Mouse (Mus musculus) embryonic fibroblast, embryonic 13.5 days (primary cell): Measurements from ENCODE around the gene Spats1. TPM values are rescaled to one million over a fixed set of nuclear protein-coding genes. Genes with fewer than 3 reads are reported as not detected.

ENCODE experiments used
- H3K27ac ChIP-seq: 2 replicates; pipeline ENCODE4 v1.5.1; 2012; ENCODE audit warnings: low read length, control low read depth, inconsistent platforms; ENCODE audit not compliant: insufficient read depth
- H3K4me1 ChIP-seq: 2 replicates; pipeline ENCODE4 v1.6.1; 2011; ENCODE audit warnings: low read length; ENCODE audit not compliant: control insufficient read depth, insufficient read depth
- H3K4me3 ChIP-seq: 2 replicates; pipeline ENCODE4 v1.5.1; 2011; ENCODE audit warnings: mild to moderate bottlenecking, control low read depth, low read length; ENCODE audit not compliant: insufficient read depth
- CTCF ChIP-seq: IDR thresholded peaks from 2 replicates; pipeline ENCODE4 v1.5.1; 2011; ENCODE audit warnings: mild to moderate bottlenecking, control low read depth, low read length, moderate library complexity, borderline replicate concordance; ENCODE audit not compliant: insufficient read depth
- POLR2A ChIP-seq: IDR thresholded peaks from 2 replicates; pipeline ENCODE4 v1.6.1; 2011; ENCODE audit warnings: low read depth, mild to moderate bottlenecking, control low read depth, low read length, moderate library complexity
- polyA plus RNA-seq: library from polyadenylated mRNA; stranded (reverse); fragments of >200 nt; gene quantifications from 2 replicates; pipeline ENCODE4 v1.2.4, GENCODE M21; 2011; ENCODE audit warnings: low read depth; ENCODE audit not compliant: missing spikeins, insufficient read length

Gene Spats1
- polyA plus RNA-seq, 1 experiment: 0.58 TPM

- Histone ChIP-seq H3K4me3 (no peak overlapping the region), H3K4me1 (no peaks in the 10 kb centered on the region), H3K27ac (no peak overlapping the region)
- TF ChIP-seq CTCF: no peak
- no peak for TF ChIP-seq POLR2A
Observed at GRCm38 (mm10) chr17:45495398-45495797, 20.2 kb upstream of the Spats1 start.

GRCm38 (mm10) chr17:45490532-45491154 is 15.4 kb upstream of the Spats1 start:
- Histone ChIP-seq H3K4me3 (no peak overlapping the region), H3K4me1 (no peaks in the 10 kb centered on the region), H3K27ac (no peak overlapping the region)
- no peak for TF ChIP-seq POLR2A
- TF ChIP-seq CTCF: no peak

GRCm38 (mm10) chr17:45489736-45490135 is 14.5 kb upstream of the Spats1 start:
- TF ChIP-seq CTCF: no peak
- TF ChIP-seq POLR2A: no peak
- Histone ChIP-seq H3K4me1 (no peaks in the 10 kb centered on the region), H3K27ac (no peak overlapping the region), H3K4me3 (no peak overlapping the region)

- H3K4me1 ChIP-seq: no peaks in the 10 kb centered on the region
- H3K4me3 ChIP-seq: no peak overlapping the region
- TF ChIP-seq POLR2A (no peak), CTCF (no peak)
- H3K27ac ChIP-seq: no peak overlapping the region
Observed at GRCm38 (mm10) chr17:45488321-45489254, 13.4 kb upstream of the Spats1 start.

GRCm38 (mm10) chr17:45487216-45487615 is 12.0 kb upstream of the Spats1 start:
- Histone ChIP-seq H3K4me1 (no peaks in the 10 kb centered on the region), H3K27ac (no peak overlapping the region), H3K4me3 (no peak overlapping the region)
- TF ChIP-seq CTCF: no peak
- no peak for TF ChIP-seq POLR2A

GRCm38 (mm10) chr17:45485581-45485980 is 10.4 kb upstream of the Spats1 start:
- Histone ChIP-seq H3K27ac (no peak overlapping the region), H3K4me1 (no peaks in the 10 kb centered on the region), H3K4me3 (no peak overlapping the region)
- TF ChIP-seq CTCF: no peak
- TF ChIP-seq POLR2A: no peak

GRCm38 (mm10) chr17:45480429-45480828 is 5.2 kb upstream of the Spats1 start:
- TF ChIP-seq CTCF: no peak
- no peak for TF ChIP-seq POLR2A
- H3K4me3 ChIP-seq: no peak overlapping the region
- H3K27ac ChIP-seq: no peak overlapping the region
- no peaks in the 10 kb centered on the region for H3K4me1 ChIP-seq

- no peaks in the 10 kb centered on the region for H3K4me1 ChIP-seq
- TF ChIP-seq POLR2A (no peak), CTCF (peak; percentile 92; the same call in 1 of the 2 replicates)
- H3K27ac ChIP-seq: no peak overlapping the region
- H3K4me3 ChIP-seq: no peak overlapping the region
Observed at GRCm38 (mm10) chr17:45478234-45478825, 3.1 kb upstream of the Spats1 start.

GRCm38 (mm10) chr17:45474146-45474545 is 1.1 kb downstream of the Spats1 start:
- TF ChIP-seq CTCF: no peak
- TF ChIP-seq POLR2A: no peak
- Histone ChIP-seq H3K4me3 (peak overlapping the region; percentile 61), H3K4me1 (no peaks in the 10 kb centered on the region), H3K27ac (no peak overlapping the region)

- TF ChIP-seq CTCF: no peak
- TF ChIP-seq POLR2A: no peak
- no peak overlapping the region for H3K4me3 ChIP-seq
- H3K27ac ChIP-seq: no peak overlapping the region
- H3K4me1 ChIP-seq: no peaks in the 10 kb centered on the region
Observed at GRCm38 (mm10) chr17:45473667-45474066, 1.5 kb downstream of the Spats1 start.
